ENCODE assay signal across 18 mouse cellular contexts in the genomic region with DNA sequence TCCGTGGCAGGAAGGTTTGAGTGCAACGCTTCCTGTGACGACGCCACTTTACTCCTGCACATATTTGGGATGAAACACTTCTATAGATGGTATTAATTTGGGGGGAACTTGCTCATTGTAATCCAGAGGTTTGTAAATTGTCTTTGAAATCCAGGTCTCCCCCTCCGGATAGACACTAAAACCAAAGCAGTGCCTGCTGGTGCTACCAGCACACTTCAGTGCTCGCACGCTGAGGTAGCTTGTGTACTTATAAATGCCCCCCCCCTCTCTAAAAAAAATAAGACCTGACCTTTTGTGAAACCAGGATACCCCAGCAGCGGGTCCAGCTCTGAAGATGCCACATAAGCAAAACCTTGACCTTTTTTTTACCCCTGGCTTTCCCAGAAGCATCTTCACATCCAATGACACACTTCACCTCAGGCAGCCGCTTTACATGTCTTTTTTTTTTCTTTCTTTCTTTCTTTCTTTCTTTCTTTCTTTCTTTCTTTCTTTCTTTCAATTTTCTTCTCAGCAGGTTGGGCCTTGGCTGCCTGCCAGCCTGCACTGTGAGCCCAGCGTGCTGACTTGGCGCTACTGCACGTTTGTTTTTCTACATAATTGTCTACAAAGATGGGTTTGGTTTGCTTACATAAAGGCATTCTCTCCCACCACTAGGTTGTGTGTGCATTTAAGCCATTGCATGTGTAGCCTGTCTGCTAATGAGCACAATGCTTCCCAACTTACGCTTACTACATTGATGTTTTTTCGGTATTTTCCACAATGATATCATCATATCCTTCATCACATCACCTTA.
DNase-seq lines count a peak whose midpoint lies in the region; ATAC-seq lines count a peak whose summit lies in the region.
"Had no signal": no experiment of that assay in that cellular context is flagged by ENCODE, and none has a peak within 500 bp of the region (broad histone marks: within the 10 kb centered on the region; RNA-seq: fewer than 3 reads in every experiment).

No protein-coding gene starts in this region.

- H3K4me2 ChIP-seq in hindbrain, embryonic 14.5 days (replicated peaks) = peak overlapping the region; percentile 15; the same call in 1 of the 2 replicates
- no peak overlapping the region for H3K4me2 ChIP-seq in neural tube, embryonic 14.5 days (ENCODE audit: low read depth, low read length)
- H3K4me2 ChIP-seq: heart, embryonic 15.5 days; limb, embryonic 15.5 days had no signal

- H3K4me1 ChIP-seq in hindbrain, embryonic 14.5 days (replicated peaks; ENCODE audit: control insufficient read depth, insufficient read depth, low read length) = 0 out of 2 replicates have a peak, but pooled peaks cover 4% of the 10 kb centered on the region
- H3K4me1 ChIP-seq in hindbrain, embryonic 10.5 days (replicated peaks) = no peaks in the 10 kb centered on the region
- H3K4me1 ChIP-seq in neural tube, embryonic 14.5 days (ENCODE audit: control insufficient read depth, insufficient read depth, low read length) = no peaks in the 10 kb centered on the region
- H3K4me1 ChIP-seq: heart, embryonic 15.5 days; limb, embryonic 15.5 days had no signal

- ATAC-seq in hindbrain, embryonic 14.5 days (ENCODE audit: low FRiP score) = peak; percentile 62; the same call in 1 of the 2 replicates
- ATAC-seq in neural tube, embryonic 14.5 days (ENCODE audit: low read depth) = peak; percentile 66; the same call in 1 of the 2 replicates
- ATAC-seq: activated CD4-positive, CD25-positive, alpha-beta regulatory T cell, adult 4 months; liver, postnatal 0 days had no signal

- no peak overlapping the region for H3K4me3 ChIP-seq in hindbrain, embryonic 14.5 days (replicated peaks; ENCODE audit: low read length)
- no peak overlapping the region for H3K4me3 ChIP-seq in hindbrain, embryonic 10.5 days
- H3K4me3 ChIP-seq in neural tube, embryonic 14.5 days (ENCODE audit: low read depth, low read length) = no peak overlapping the region
- H3K4me3 ChIP-seq: erythroblast, embryonic 14.5 days; heart, embryonic 15.5 days; limb, embryonic 15.5 days had no signal

- no peaks in the 10 kb centered on the region for H3K27me3 ChIP-seq in hindbrain, embryonic 14.5 days (ENCODE audit: control insufficient read depth, insufficient read depth, low read length)
- no peaks in the 10 kb centered on the region for H3K27me3 ChIP-seq in hindbrain, embryonic 10.5 days (ENCODE audit: insufficient read depth, poor library complexity, severe bottlenecking)
- H3K27me3 ChIP-seq in neural tube, embryonic 14.5 days (ENCODE audit: control insufficient read depth, insufficient read depth, low read length) = no peaks in the 10 kb centered on the region
- H3K27me3 ChIP-seq: CH12.LX; heart, embryonic 15.5 days; limb, embryonic 15.5 days had no signal

- no peaks in the 10 kb centered on the region for H3K36me3 ChIP-seq in hindbrain, embryonic 14.5 days (replicated peaks; ENCODE audit: control insufficient read depth, insufficient read depth)
- H3K36me3 ChIP-seq in hindbrain, embryonic 10.5 days = no peaks in the 10 kb centered on the region
- no peaks in the 10 kb centered on the region for H3K36me3 ChIP-seq in neural tube, embryonic 14.5 days (ENCODE audit: control insufficient read depth, insufficient read depth, low read length)
- H3K36me3 ChIP-seq: heart, embryonic 15.5 days; limb, embryonic 15.5 days had no signal

- H3K9ac ChIP-seq in hindbrain, embryonic 14.5 days = no peak overlapping the region
- H3K9ac ChIP-seq in neural tube, embryonic 14.5 days (replicated peaks; ENCODE audit: low read depth, low read length) = no peak overlapping the region
- H3K9ac ChIP-seq: heart, embryonic 15.5 days; limb, embryonic 15.5 days; liver, postnatal 0 days had no signal

- H3K9me3 ChIP-seq in hindbrain, embryonic 14.5 days (ENCODE audit: control insufficient read depth, low read length) = no peaks in the 10 kb centered on the region
- no peaks in the 10 kb centered on the region for H3K9me3 ChIP-seq in hindbrain, embryonic 10.5 days
- no peaks in the 10 kb centered on the region for H3K9me3 ChIP-seq in neural tube, embryonic 14.5 days (ENCODE audit: control insufficient read depth, low read length)
- H3K9me3 ChIP-seq: heart, embryonic 15.5 days; limb, embryonic 15.5 days had no signal

- DNase-seq in adrenal gland, postnatal 10 days = peak; percentile 13
- DNase-seq in adrenal gland, postnatal 4 days (ENCODE audit: low spot score in 2 of 2) = no peak
- no peak for DNase-seq in hindbrain, embryonic 14.5 days (ENCODE audit: low spot score)
- no peak for DNase-seq in hindbrain, embryonic 10.5 days (ENCODE audit: low spot score)
- peak; percentile 22 for DNase-seq in right cerebral cortex, postnatal 10 days (ENCODE audit: low spot score in 2 of 2)
- no peak for DNase-seq in right cerebral cortex, adult 2 months (ENCODE audit: low spot score in 2 of 2)
- no peak for DNase-seq in layer of hippocampus, postnatal 36 days
- DNase-seq: cerebellum, adult 11-12 months; heart, adult 11 months; liver, postnatal 0 days; lung, postnatal 4 days; right cerebral cortex, postnatal 14 days had no signal

- 60% methylated on average over 14 of the region's 14 CpGs for WGBS in hindbrain, embryonic 14.5 days
- 77% methylated on average over 14 of the region's 14 CpGs for WGBS in hindbrain, embryonic 10.5 days
- 64% methylated on average over 14 of the region's 14 CpGs for WGBS in neural tube, embryonic 14.5 days

- no peak overlapping the region for H3K27ac ChIP-seq in hindbrain, embryonic 14.5 days
- H3K27ac ChIP-seq in hindbrain, embryonic 10.5 days = no peak overlapping the region
- no peak overlapping the region for H3K27ac ChIP-seq in neural tube, embryonic 14.5 days (ENCODE audit: low read depth, low read length)
- H3K27ac ChIP-seq: heart, embryonic 15.5 days; limb, embryonic 15.5 days had no signal

Comparison
In these comparisons a context has a peak if more than half of its experiments do, and no peak if none do; other contexts are left out.
1. DNase-seq: peak in adrenal gland, postnatal 10 days (single experiment) and right cerebral cortex, postnatal 10 days (2 of 2); none in adrenal gland, postnatal 4 days (0 of 2), hindbrain, embryonic 14.5 days (single experiment), hindbrain, embryonic 10.5 days (single experiment), right cerebral cortex, adult 2 months (0 of 2) and layer of hippocampus, postnatal 36 days (0 of 2).